10 mouse cellular contexts compared by ENCODE assay signal in genomic region chr9:66304320-66305090, GRCm38 (mm10). TPM values are rescaled to one million over a fixed set of nuclear protein-coding genes. Genes with fewer than 3 reads are reported as not detected.
DNase-seq lines count a peak whose midpoint lies in the region; ATAC-seq and TF ChIP-seq lines count a peak whose summit lies in the region.
"Had no signal": no experiment of that assay in that cellular context is flagged by ENCODE, and none has a peak within 500 bp of the region (broad histone marks: within the 10 kb centered on the region; RNA-seq: fewer than 3 reads in every experiment).

No protein-coding gene starts in this region.

- no peaks in the 10 kb centered on the region for H3K36me3 ChIP-seq in embryonic facial prominence, embryonic 15.5 days
- no peaks in the 10 kb centered on the region for H3K36me3 ChIP-seq in liver, postnatal 0 days (replicated peaks; ENCODE audit: insufficient read depth, low read length)

- intact Hi-C loops in heart, postnatal 14 days (cut with DNase I) = no loop called here
- intact Hi-C loops in left cerebral cortex, adult 2 months (cut with DNase I) = loop anchor here (1.0 kb wide), 4 partner anchors 18 to 46 kb away; partner anchors contain the start of gene Herc1
- intact Hi-C loops in left cerebral cortex, postnatal 25 days (cut with DNase I) = loop anchor here (1.0 to 2.0 kb wide), 4 partner anchors 18 to 46 kb away; partner anchors contain the start of gene Herc1

- 0 out of 2 replicates have a peak, but pooled peaks cover 8% of the 10 kb centered on the region for H3K4me1 ChIP-seq in embryonic facial prominence, embryonic 15.5 days
- peaks cover 3% of the 10 kb centered on the region; the same call in 1 of the 2 replicates for H3K4me1 ChIP-seq in liver, postnatal 0 days (ENCODE audit: insufficient read depth)

- DNase-seq in heart, adult 11 months = peak; percentile 37
- no peak for DNase-seq in heart, postnatal 14 days
- no peak for DNase-seq in left cerebral cortex, adult 2 months (ENCODE audit: extremely low spot score in 1 of 2, low spot score in 2 of 2)
- DNase-seq in left cerebral cortex, postnatal 25 days (ENCODE audit: low spot score in 2 of 2) = no peak
- DNase-seq in liver, postnatal 0 days = no peak
- no peak for DNase-seq in kidney, adult 9 months
- no peak for DNase-seq in frontal cortex, postnatal 10 days (ENCODE audit: low spot score in 2 of 2)
- DNase-seq: gastrocnemius, postnatal 14 days; lung, embryonic 14.5 days had no signal

- TF ChIP-seq CTCF in left cerebral cortex, adult 2 months (IDR thresholded peaks at IDR 0.05) = no peak
- no peak for TF ChIP-seq CTCF in liver, postnatal 0 days (IDR thresholded peaks at IDR 0.05; ENCODE audit: low read depth)

- peak overlapping the region; percentile 40; the same call in 1 of the 2 replicates for H3K4me2 ChIP-seq in embryonic facial prominence, embryonic 15.5 days (replicated peaks)
- peak overlapping the region; percentile 68 for H3K4me2 ChIP-seq in liver, postnatal 0 days (ENCODE audit: low read depth, low read length)

- no peak for ATAC-seq in embryonic facial prominence, embryonic 15.5 days (ENCODE audit: insufficient number of reproducible peaks, low FRiP score, low TSS enrichment, low read depth)
- 0 out of 2 replicates have a peak, but pooled peaks have one; percentile 21 for ATAC-seq in liver, postnatal 0 days

- no peak for TF ChIP-seq EP300 in liver, postnatal 0 days (IDR thresholded peaks at IDR 0.05; ENCODE audit: low read depth)

- 81% methylated on average over 3 of the region's 3 CpGs for WGBS in embryonic facial prominence, embryonic 15.5 days
- 71% methylated on average over 3 of the region's 3 CpGs for WGBS in liver, postnatal 0 days (ENCODE audit: insufficient replicate concordance)

- no peak overlapping the region for H3K9ac ChIP-seq in embryonic facial prominence, embryonic 15.5 days
- H3K9ac ChIP-seq in liver, postnatal 0 days (replicated peaks) = no peak overlapping the region
- H3K9ac ChIP-seq: lung, embryonic 14.5 days had no signal

- H3K9me3 ChIP-seq in embryonic facial prominence, embryonic 15.5 days (replicated peaks) = no peaks in the 10 kb centered on the region
- H3K9me3 ChIP-seq in liver, postnatal 0 days (ENCODE audit: low read length) = no peaks in the 10 kb centered on the region

- peak overlapping the region; percentile 75 for H3K27ac ChIP-seq in left cerebral cortex, adult 2 months
- H3K27ac ChIP-seq in embryonic facial prominence, embryonic 15.5 days (replicated peaks) = no peak overlapping the region
- no peak overlapping the region for H3K27ac ChIP-seq in liver, postnatal 0 days (ENCODE audit: low read depth)

- H3K27me3 ChIP-seq in embryonic facial prominence, embryonic 15.5 days = no peaks in the 10 kb centered on the region
- no peaks in the 10 kb centered on the region for H3K27me3 ChIP-seq in liver, postnatal 0 days (ENCODE audit: insufficient read depth, low read length)

- H3K4me3 ChIP-seq in left cerebral cortex, adult 2 months = peak overlapping the region; percentile 48
- H3K4me3 ChIP-seq in embryonic facial prominence, embryonic 15.5 days (replicated peaks) = no peak overlapping the region
- peak overlapping the region; percentile 52 for H3K4me3 ChIP-seq in liver, postnatal 0 days (ENCODE audit: low read depth, low read length)

RNA-seq across cellular contexts. Expression of gene Herc1, which starts 45.7 kb away (rescaled TPM):
- total RNA-seq in heart, postnatal 14 days (2021) = 10 to 100 TPM; 44.1 to 48.3 TPM
- total RNA-seq in left cerebral cortex, adult 2 months (2021) = 100 to 1,000 TPM; 128 to 132 TPM
- total RNA-seq in left cerebral cortex, postnatal 25 days (2021) = 100 to 1,000 TPM; 112 to 119 TPM
- polyA plus RNA-seq in embryonic facial prominence, embryonic 15.5 days (2015; fragmentation: Nextera tagmentation; extraction: Ambion mirVana) = 19.9 TPM in 2 replicates
- 11.9 and 13.9 TPM in 2 replicates for polyA plus RNA-seq in liver, postnatal 0 days (2015; fragmentation: Nextera tagmentation; extraction: Ambion mirVana)
